Mouse (Mus musculus) ES-E14 (cell line): ENCODE results near the gene Apol8. TPM values are rescaled to one million over a fixed set of nuclear protein-coding genes. Genes with fewer than 3 reads are reported as not detected.
A peak's percentile ranks its signal among the peaks of the same experiment; 100 is the strongest.

ENCODE experiments used
- DNase-seq: peaks from one replicate; pipeline ENCODE4 v3.0.0-alpha.2; 2013; ENCODE audit warnings: low read depth, low spot score
- H3K27ac ChIP-seq: 2 replicates; pipeline ENCODE4 v1.5.1; 2012; ENCODE audit warnings: low read depth, mild to moderate bottlenecking, low read length, moderate library complexity, mixed read lengths; ENCODE audit not compliant: poor library complexity, insufficient read depth, severe bottlenecking
- H3K36me3 ChIP-seq: 2 replicates; pipeline ENCODE4 v1.6.1; 2012; ENCODE audit warnings: mild to moderate bottlenecking, low read length, moderate library complexity, mixed read lengths; ENCODE audit not compliant: control insufficient read depth, poor library complexity, insufficient read depth, severe bottlenecking
- H3K4me1 ChIP-seq, 2 experiments: fragments of 150-350 bp in 1 of 2; sonication (generic) in 1 of 2; 2 replicates each; pipeline ENCODE4 v1.6.1; 2012; ENCODE audit warnings: low read length in 2 of 2, mild to moderate bottlenecking in 1 of 2, mixed read lengths in 1 of 2; ENCODE audit not compliant: control insufficient read depth in 2 of 2, insufficient read depth in 2 of 2, poor library complexity in 1 of 2
- H3K4me3 ChIP-seq, 2 experiments: fragments of 150-350 bp in 1 of 2; sonication (generic) in 1 of 2; 2 replicates each; pipeline ENCODE4 v1.5.1; 2012; ENCODE audit warnings: low read length in 2 of 2, low read depth in 1 of 2, mild to moderate bottlenecking in 1 of 2, mixed read lengths in 1 of 2; ENCODE audit not compliant: insufficient read depth in 1 of 2, poor library complexity in 1 of 2, severe bottlenecking in 1 of 2
- H3K9ac ChIP-seq: 2 replicates; pipeline ENCODE4 v1.6.1; 2012; ENCODE audit warnings: low read depth, mild to moderate bottlenecking, low read length, mixed read lengths; ENCODE audit not compliant: poor library complexity, insufficient read depth, severe bottlenecking
- H3K9me3 ChIP-seq: fragments of 150-350 bp; sonication (generic); 2 replicates; pipeline ENCODE4 v1.6.1; 2012; ENCODE audit warnings: low read depth, mild to moderate bottlenecking, low read length; ENCODE audit not compliant: control insufficient read depth, insufficient read depth
- CHD2 ChIP-seq: IDR thresholded peaks from 2 replicates; pipeline ENCODE4 v1.6.1; 2014; ENCODE audit warnings: mild to moderate bottlenecking, low read depth, low read length, inconsistent platforms
- HCFC1 ChIP-seq: IDR thresholded peaks from 2 replicates; pipeline ENCODE4 v1.6.1; 2012; ENCODE audit warnings: low read length, inconsistent platforms, borderline replicate concordance; ENCODE audit not compliant: insufficient read depth
- MAFK ChIP-seq: IDR thresholded peaks from 2 replicates; pipeline ENCODE4 v1.6.1; 2014; ENCODE audit warnings: mild to moderate bottlenecking, low read depth, low read length, inconsistent platforms; ENCODE audit not compliant: insufficient read depth
- ZC3H11A ChIP-seq: IDR thresholded peaks from 2 replicates; pipeline ENCODE4 v1.6.1; 2012; ENCODE audit warnings: low read depth, mild to moderate bottlenecking, inconsistent platforms, low read length, borderline replicate concordance
- ZNF384 ChIP-seq: IDR thresholded peaks from 2 replicates; pipeline ENCODE4 v1.6.1; 2012; ENCODE audit warnings: low read depth, low read length, inconsistent platforms
- in situ Hi-C, 2 experiments: fragments of 600-800 bp; cut with MboI; formaldehyde crosslinking; loops; one replicate each; pipeline ENCODE4 v1.15.1; 2025; ENCODE audit warnings: low sequenced_read_pairs in 2 of 2, inconsistent platforms in 1 of 2; ENCODE audit not compliant: unreplicated experiment in 2 of 2
- total RNA-seq: library from RNA; depleted of rRNA; stranded (reverse); fragments of 300-350 nt; gene quantifications from 2 replicates; pipeline ENCODE4 v1.2.3, GENCODE M21; 2012

Apol8 gene
- total RNA-seq, 1 experiment, result 1.8 TPM

DNA sequence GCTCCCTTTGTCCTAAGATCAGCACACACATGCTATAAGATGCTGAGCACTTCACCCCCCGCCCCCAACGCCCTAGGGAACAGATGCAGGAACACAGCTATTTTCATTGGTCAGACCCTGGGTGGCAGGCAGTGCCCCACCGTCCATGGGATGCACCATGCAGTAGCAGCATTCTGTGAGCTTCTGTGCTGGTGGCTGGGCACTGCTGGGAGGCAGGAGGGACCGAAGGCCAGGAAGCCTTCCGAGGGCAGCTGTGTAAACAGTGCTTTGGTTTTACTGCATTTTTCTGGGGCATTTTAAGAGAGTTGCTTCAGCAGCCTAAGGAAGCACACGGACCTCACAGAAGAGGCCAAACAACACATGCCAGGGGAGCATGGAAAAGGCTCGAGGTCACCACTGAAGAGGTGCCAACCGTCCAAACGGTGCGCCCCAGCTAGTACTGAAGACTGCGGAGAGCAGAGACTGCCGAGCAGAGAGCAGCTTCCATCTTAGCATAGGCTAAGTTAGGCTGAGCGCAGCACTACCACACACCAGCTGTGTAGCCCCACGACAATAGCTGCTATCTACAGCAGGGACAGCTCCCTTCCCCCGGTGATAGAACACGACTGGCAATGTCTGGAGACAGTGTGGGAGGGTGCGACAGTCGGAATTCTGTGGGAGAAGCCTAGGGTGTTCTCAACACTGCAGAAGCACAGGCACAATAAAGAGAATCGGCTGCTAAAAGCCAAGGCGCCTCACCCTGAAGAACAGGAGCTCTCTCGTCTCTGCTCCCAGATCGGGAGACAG, 27.4 kb upstream of the Apol8 start:
- no peaks in the 10 kb centered on the region for H3K9me3 ChIP-seq
- in situ Hi-C loops, result no loop called here
- H3K9ac ChIP-seq, result no peak overlapping the region
- TF ChIP-seq ZC3H11A (no peak), CHD2 (no peak), HCFC1 (no peak), ZNF384 (no peak), MAFK (no peak)
- no peaks in the 10 kb centered on the region; a peak in 1 of 4 replicates for H3K4me1 ChIP-seq
- H3K27ac ChIP-seq, result no peak overlapping the region
- no peak for DNase-seq
- H3K4me3 ChIP-seq, result no peak overlapping the region
- peaks cover 92% of the 10 kb centered on the region for H3K36me3 ChIP-seq

GRCm38 (mm10) chr15:77782449-77783014, 25.7 kb upstream of the Apol8 start:
- peak; percentile 62 for DNase-seq
- Histone ChIP-seq H3K9me3 (no peaks in the 10 kb centered on the region), H3K4me3 (no peak overlapping the region), H3K27ac (peak overlapping the region; percentile 19; the same call in 1 of the 2 replicates), H3K36me3 (peaks cover 95% of the 10 kb centered on the region), H3K4me1 (no peaks in the 10 kb centered on the region; a peak in 1 of 4 replicates), H3K9ac (no peak overlapping the region)
- no peak for TF ChIP-seq HCFC1
- peak; percentile 87 for TF ChIP-seq ZNF384
- in situ Hi-C loops, result no loop called here

GRCm38 (mm10) chr15:77775186-77775963, 18.6 kb upstream of the Apol8 start:
- peak; percentile 85 for DNase-seq
- no peak overlapping the region for H3K4me3 ChIP-seq
- H3K4me1 ChIP-seq, result peaks cover 0 to 2% of the 10 kb centered on the region in 2 experiments; a peak in 1 of 4 replicates
- in situ Hi-C loops, result loop anchor here (5.0 to 10.0 kb wide), 2 partner anchors 139 to 142 kb away; no protein-coding TSS in a partner anchor
- TF ChIP-seq ZC3H11A (peak; percentile 50), MAFK (no peak)
- no peaks in the 10 kb centered on the region for H3K9me3 ChIP-seq
- peaks cover 94% of the 10 kb centered on the region for H3K36me3 ChIP-seq
- no peak overlapping the region for H3K27ac ChIP-seq
- H3K9ac ChIP-seq, result no peak overlapping the region

DNA sequence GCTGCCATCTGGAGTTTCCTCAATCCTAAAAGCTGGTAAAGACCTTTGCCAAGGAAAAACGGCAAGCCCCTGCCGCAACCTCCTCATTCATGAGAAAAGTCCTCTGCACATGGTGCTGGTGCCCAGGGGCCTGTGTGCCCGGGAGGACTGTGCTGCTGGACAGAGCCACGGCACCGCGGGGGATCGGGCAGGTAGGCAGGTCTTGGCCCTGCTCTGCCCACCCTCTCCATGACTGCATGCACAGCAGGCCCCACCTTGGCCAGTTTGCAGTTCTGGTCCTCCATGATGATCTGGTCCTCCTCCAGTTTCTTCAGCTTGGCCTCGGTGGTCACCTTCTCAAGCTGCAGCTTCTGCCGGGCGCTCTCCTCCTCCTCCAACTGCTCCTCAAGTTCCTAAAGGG, 17.5 kb upstream of the Apol8 start:
- Histone ChIP-seq H3K9me3 (no peaks in the 10 kb centered on the region), H3K36me3 (peaks cover 92% of the 10 kb centered on the region), H3K27ac (no peak overlapping the region), H3K4me1 (peaks cover 0 to 2% of the 10 kb centered on the region in 2 experiments; a peak in 1 of 4 replicates), H3K4me3 (no peak overlapping the region), H3K9ac (no peak overlapping the region)
- in situ Hi-C loops, result loop anchor here in 1 of 2 experiments (10.0 kb wide), 1 partner anchor 140 kb away; no protein-coding TSS in a partner anchor
- no peak for DNase-seq
- TF ChIP-seq HCFC1 (no peak), ZNF384 (no peak), ZC3H11A (no peak), MAFK (no peak), CHD2 (no peak)
